10 mouse cellular contexts compared by ENCODE assay signal in genomic region chr13:50464621-50465562, GRCm38 (mm10). TPM values are rescaled to one million over a fixed set of nuclear protein-coding genes. Genes with fewer than 3 reads are reported as not detected.
DNase-seq lines count a peak whose midpoint lies in the region; ATAC-seq and TF ChIP-seq lines count a peak whose summit lies in the region.
"Had no signal": no experiment of that assay in that cellular context is flagged by ENCODE, and none has a peak within 500 bp of the region (broad histone marks: within the 10 kb centered on the region; RNA-seq: fewer than 3 reads in every experiment).

No protein-coding gene starts in this region.

- H3K4me3 ChIP-seq in gastrocnemius, adult 2 months: peak overlapping the region; percentile 15
- H3K4me3 ChIP-seq in embryonic facial prominence, embryonic 10.5 days: peak overlapping the region; percentile 44
- peak overlapping the region; percentile 21 for H3K4me3 ChIP-seq in midbrain, embryonic 12.5 days
- H3K4me3 ChIP-seq: myocyte had no signal

- intact Hi-C loops in gastrocnemius, adult 2 months (cut with DNase I): no loop called here

- H3K9ac ChIP-seq in midbrain, embryonic 12.5 days (replicated peaks): no peak overlapping the region

- no peak for ATAC-seq in midbrain, embryonic 12.5 days (ENCODE audit: low FRiP score, low read depth)
- ATAC-seq in monocyte, adult 5-6 weeks (replicated peaks; ENCODE audit: insufficient number of reproducible peaks, low FRiP score, low TSS enrichment, poor library complexity, severe bottlenecking): no peak

- H3K9me3 ChIP-seq in embryonic facial prominence, embryonic 10.5 days: no peaks in the 10 kb centered on the region
- no peaks in the 10 kb centered on the region for H3K9me3 ChIP-seq in midbrain, embryonic 12.5 days

- H3K4me1 ChIP-seq in embryonic facial prominence, embryonic 10.5 days: no peaks in the 10 kb centered on the region
- H3K4me1 ChIP-seq in midbrain, embryonic 12.5 days: no peaks in the 10 kb centered on the region

- no peak overlapping the region for H3K27ac ChIP-seq in gastrocnemius, adult 2 months
- peak overlapping the region; percentile 24; the same call in 1 of the 2 replicates for H3K27ac ChIP-seq in embryonic facial prominence, embryonic 10.5 days (replicated peaks)
- H3K27ac ChIP-seq in midbrain, embryonic 12.5 days (replicated peaks): no peak overlapping the region

- DNase-seq in gastrocnemius, adult 2 months: peak; percentile 21
- DNase-seq in gastrocnemius, postnatal 10 days: no peak
- DNase-seq in embryonic facial prominence, embryonic 10.5 days (ENCODE audit: low spot score): peak; percentile 12
- peak; percentile 15 for DNase-seq in kidney, adult 18-20 months
- no peak for DNase-seq in left cerebral cortex, adult 9 months (ENCODE audit: low spot score in 2 of 2)
- DNase-seq in cerebellum, adult 9-11 months: no peak

- peak overlapping the region; percentile 43 for H3K4me2 ChIP-seq in midbrain, embryonic 12.5 days (replicated peaks)

- WGBS in embryonic facial prominence, embryonic 10.5 days: 40% methylated on average over 27 of the region's 27 CpGs
- WGBS in midbrain, embryonic 12.5 days: 49% methylated on average over 27 of the region's 27 CpGs

- H3K27me3 ChIP-seq in embryonic facial prominence, embryonic 10.5 days (replicated peaks; ENCODE audit: low read depth, poor library complexity, severe bottlenecking): no peaks in the 10 kb centered on the region
- no peaks in the 10 kb centered on the region for H3K27me3 ChIP-seq in midbrain, embryonic 12.5 days

- TF ChIP-seq CTCF in gastrocnemius, adult 2 months (IDR thresholded peaks at IDR 0.05): peak; percentile 41

- no peaks in the 10 kb centered on the region for H3K36me3 ChIP-seq in embryonic facial prominence, embryonic 10.5 days (replicated peaks)
- no peaks in the 10 kb centered on the region for H3K36me3 ChIP-seq in midbrain, embryonic 12.5 days

RNA-seq across cellular contexts. Expression of gene Nutm2, which starts 2.2 kb away (rescaled TPM):
- not detected for total RNA-seq in gastrocnemius, adult 2 months (2021)
- not detected for total RNA-seq in gastrocnemius, postnatal 10 days (2021)
- polyA plus RNA-seq in embryonic facial prominence, embryonic 10.5 days (2016; fragmentation: Nextera tagmentation; extraction: Ambion mirVana): not detected in 2 replicates
- not detected in 2 replicates for polyA plus RNA-seq in midbrain, embryonic 12.5 days (2016; fragmentation: Nextera tagmentation; extraction: Ambion mirVana)
- total RNA-seq in monocyte, adult 5-6 weeks (2017): not detected in 3 replicates
- total RNA-seq: common myeloid progenitor, adult 5-6 weeks had no signal
- polyA plus RNA-seq: myocyte had no signal

RNA-seq across cellular contexts. Expression of gene Gm47429, which starts 21.2 kb away (rescaled TPM):
- not detected for total RNA-seq in gastrocnemius, adult 2 months (2021)
- not detected for total RNA-seq in gastrocnemius, postnatal 10 days (2021)
- not detected in 2 replicates for polyA plus RNA-seq in embryonic facial prominence, embryonic 10.5 days (2016; fragmentation: Nextera tagmentation; extraction: Ambion mirVana)
- not detected in 2 replicates for polyA plus RNA-seq in midbrain, embryonic 12.5 days (2016; fragmentation: Nextera tagmentation; extraction: Ambion mirVana)
- not detected in 3 replicates for total RNA-seq in monocyte, adult 5-6 weeks (2017)
- total RNA-seq: common myeloid progenitor, adult 5-6 weeks had no signal
- polyA plus RNA-seq: myocyte had no signal

RNA-seq across cellular contexts. Expression of gene Fbxw17, which starts 47.2 kb away (rescaled TPM):
- total RNA-seq in gastrocnemius, adult 2 months (2021): 1 to 10 TPM; 4.2 to 5.4 TPM
- total RNA-seq in gastrocnemius, postnatal 10 days (2021): 10 to 100 TPM; 11.3 to 11.4 TPM
- 26.3 and 33.6 TPM in 2 replicates for polyA plus RNA-seq in embryonic facial prominence, embryonic 10.5 days (2016; fragmentation: Nextera tagmentation; extraction: Ambion mirVana)
- polyA plus RNA-seq in midbrain, embryonic 12.5 days (2016; fragmentation: Nextera tagmentation; extraction: Ambion mirVana): 33.6 and 36.4 TPM in 2 replicates
- total RNA-seq in monocyte, adult 5-6 weeks (2017): 13.8 to 17.7 TPM (median 14.6 TPM) in 3 replicates

Comparison
In these comparisons a context has a peak if more than half of its experiments do, and no peak if none do; other contexts are left out.
1. DNase-seq: peak in gastrocnemius, adult 2 months (single experiment), embryonic facial prominence, embryonic 10.5 days (single experiment) and kidney, adult 18-20 months (single experiment); none in gastrocnemius, postnatal 10 days (single experiment), left cerebral cortex, adult 9 months (0 of 2) and cerebellum, adult 9-11 months (single experiment).
2. Peak in every context shown above with its lines, with median percentiles within 50 percentile points of each other: H3K4me3 ChIP-seq.